Mouse (Mus musculus) olfactory bulb, adult 2 months (tissue): Measurements from ENCODE around the gene Nkx2-3.

Experiments used
- CTCF ChIP-seq: fragments of 200-500 bp; IDR thresholded peaks from 2 replicates; pipeline ENCODE4 v1.5.1; 2012; ENCODE audit warnings: low read depth, mild to moderate bottlenecking, low read length, moderate library complexity; ENCODE audit not compliant: insufficient read depth
- POLR2A ChIP-seq: fragments of 200-500 bp; IDR thresholded peaks from 2 replicates; pipeline ENCODE4 v1.6.1; 2012; ENCODE audit warnings: mild to moderate bottlenecking, low read depth, low read length, moderate library complexity; ENCODE audit not compliant: insufficient read depth

DNA sequence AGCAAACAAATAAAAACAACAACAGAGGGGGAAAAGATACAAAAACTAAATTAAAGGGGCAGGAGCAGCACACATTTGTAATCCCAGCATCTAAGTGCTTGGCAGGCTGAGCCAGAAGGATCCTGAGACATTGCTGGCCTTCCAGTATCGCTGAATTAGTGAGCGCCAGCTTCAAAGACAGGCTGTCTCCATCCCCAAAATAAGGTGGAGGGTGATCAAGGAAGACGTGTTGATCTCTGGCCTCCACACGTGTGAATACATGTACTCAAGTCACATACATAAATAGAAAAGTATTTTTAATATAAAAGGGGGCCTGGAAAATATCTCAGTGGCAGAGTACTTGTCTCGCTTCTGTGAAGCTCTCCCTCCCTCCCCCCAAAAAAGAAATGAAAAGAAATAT, 15.1 kb upstream of the Nkx2-3 start:
- TF ChIP-seq POLR2A (no peak), CTCF (no peak)
